Mouse (Mus musculus) heart, postnatal 4 days (tissue): ENCODE data around the gene Dlg1. TPM values are rescaled to one million over a fixed set of nuclear protein-coding genes. Genes with fewer than 3 reads are reported as not detected.
A peak's percentile ranks its signal among the peaks of the same experiment; 100 is the strongest.

Source experiments
- DNase-seq: peaks from one replicate; pipeline ENCODE4 v3.0.0; 2021
- total RNA-seq, 2 experiments: library from RNA; stranded (reverse); gene quantifications; 2 replicates each; pipeline ENCODE4 v1.2.3; 2021

Gene Dlg1
- total RNA-seq, 2 experiments from 2014 or later: 42.0 to 43.5 TPM

- peak; percentile 54 for DNase-seq
Measured at GRCm38 (mm10) chr16:31906896-31907295, 243.7 kb downstream of the Dlg1 start.

GRCm38 (mm10) chr16:31908959-31909358, 245.7 kb downstream of the Dlg1 start:
- DNase-seq: no peak

DNA sequence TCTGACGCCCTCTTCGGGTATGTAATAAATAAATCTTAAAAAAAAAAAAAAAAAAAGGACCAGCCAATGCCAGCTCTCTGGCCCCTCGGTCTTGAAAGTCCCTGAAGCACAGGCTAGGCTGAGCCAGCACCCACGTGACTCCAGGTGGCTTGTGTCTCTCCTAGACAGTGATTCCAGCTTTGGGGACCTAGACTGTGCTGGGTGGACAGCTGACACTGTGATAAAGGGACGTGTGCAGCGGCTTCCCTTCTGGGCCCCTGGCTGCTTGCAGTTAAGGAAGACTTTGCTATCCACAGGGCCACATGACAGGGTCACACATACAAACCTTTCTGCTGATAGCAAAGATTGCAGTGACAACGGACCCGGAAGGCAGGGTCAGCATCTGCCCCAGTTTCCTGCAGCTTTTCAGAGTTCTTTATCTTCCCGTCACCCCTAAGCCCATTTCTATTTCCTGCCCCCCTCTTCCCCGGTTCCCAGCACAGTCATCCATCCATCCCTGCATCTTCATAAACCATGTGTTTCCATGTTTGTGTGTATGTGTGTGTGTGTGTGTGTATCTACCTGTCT, 247.1 kb downstream of the Dlg1 start:
- no peak for DNase-seq

GRCm38 (mm10) chr16:31917776-31918175, 254.5 kb downstream of the Dlg1 start:
- no peak for DNase-seq

GRCm38 (mm10) chr16:31918248-31918724, 255.0 kb downstream of the Dlg1 start:
- peak; percentile 82 for DNase-seq

DNA sequence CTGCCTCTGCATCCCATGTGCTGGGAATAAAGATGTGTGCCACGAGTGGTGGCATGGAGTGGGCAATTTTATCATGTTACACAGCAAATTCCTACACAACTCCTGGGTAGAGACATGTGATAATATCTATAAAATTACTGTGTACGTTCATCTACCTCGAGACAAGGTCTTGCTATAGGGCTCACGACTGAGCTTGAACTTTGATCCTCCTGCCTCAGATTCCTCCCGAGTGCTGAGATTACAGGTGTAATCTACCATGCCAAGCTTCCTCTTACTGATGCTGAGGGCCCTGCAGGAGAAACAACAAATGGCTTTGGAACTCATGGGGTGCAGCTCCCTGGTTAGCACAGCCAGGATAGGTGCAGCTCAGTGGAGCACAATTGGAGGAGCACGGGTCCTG, 261.1 kb downstream of the Dlg1 start:
- no peak for DNase-seq

Other genes with a start within 250 kb of the Dlg1 start
- gene Bdh1, start 241.2 kb upstream of the Dlg1 start, total RNA-seq: 1 to 10 TPM in 1 of 2 experiments, under 1 TPM in 1; 0.81 to 1.0 TPM
- gene Meltf, start 215.4 kb downstream of the Dlg1 start, total RNA-seq: under 1 TPM in 1 of 2 experiments, not detected in 1; 0.07 TPM